Mouse (Mus musculus): ENCODE data around the gene Plscr1.
A peak's percentile ranks its signal among the peaks of the same experiment; 100 is the strongest.

Gene Plscr1

DNA sequence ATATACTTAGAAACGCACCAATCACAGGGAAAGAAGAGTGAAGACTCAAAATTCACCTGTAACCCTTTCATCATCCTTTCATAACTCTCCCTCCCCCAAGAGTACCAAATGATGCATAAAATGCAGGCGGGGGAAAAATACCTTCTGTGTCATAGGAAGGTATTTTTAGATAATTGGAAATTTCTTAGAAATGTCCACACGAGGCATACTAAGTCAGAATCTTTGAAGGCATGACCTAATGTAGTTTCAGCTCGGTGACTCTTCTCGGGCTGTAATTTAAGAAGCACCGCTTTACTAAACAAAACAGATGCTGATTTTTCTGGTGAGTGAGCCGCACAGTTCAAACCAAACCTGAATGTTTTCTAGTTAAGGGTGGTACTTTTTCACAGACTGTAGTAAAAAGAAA lies at the start of gene Plscr1:
TSS of gene Plscr1 (plus strand) at position 304 of the 406 bp plus-strand sequence.
- DNase-seq: no peak

DNA sequence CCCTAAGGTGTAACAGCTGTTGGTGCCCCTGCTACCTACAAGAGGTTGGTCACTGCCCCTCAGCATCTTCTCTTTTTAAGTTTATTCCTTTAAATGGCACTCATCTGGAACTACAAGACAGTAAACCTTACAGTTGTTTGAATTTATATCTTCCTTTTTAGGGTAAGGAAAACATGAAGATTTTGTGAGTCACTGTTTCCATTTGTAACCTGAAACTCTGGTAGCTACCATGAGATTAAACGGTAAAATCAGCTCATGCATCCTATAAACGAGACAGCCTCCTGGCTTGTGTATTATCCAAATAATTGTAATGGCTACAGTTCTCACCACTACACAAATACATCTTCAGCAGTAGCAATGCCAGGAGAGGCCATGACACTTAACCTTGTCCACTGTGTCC lies 45.2 kb upstream of the Plscr1 start:
- DNase-seq: no peak

DNA sequence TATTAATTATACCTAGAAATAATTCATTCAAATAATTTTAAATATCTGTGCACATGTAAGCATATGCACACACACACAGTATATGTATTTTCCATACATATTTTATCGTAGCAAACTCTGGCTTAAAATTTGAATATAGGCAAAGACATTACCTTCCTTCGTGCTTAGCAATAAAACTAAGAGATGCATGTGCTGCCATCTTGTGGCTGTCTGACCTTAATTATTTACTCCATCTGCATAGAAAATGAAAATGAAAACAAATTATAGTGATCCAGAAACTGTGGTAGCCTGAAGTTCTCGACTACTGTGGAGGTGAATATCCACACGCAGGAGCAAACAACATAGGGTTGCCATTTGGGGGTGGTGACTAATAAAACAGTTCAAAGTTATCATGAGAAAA lies 42.2 kb upstream of the Plscr1 start:
- DNase-seq: peak; percentile 30

DNA sequence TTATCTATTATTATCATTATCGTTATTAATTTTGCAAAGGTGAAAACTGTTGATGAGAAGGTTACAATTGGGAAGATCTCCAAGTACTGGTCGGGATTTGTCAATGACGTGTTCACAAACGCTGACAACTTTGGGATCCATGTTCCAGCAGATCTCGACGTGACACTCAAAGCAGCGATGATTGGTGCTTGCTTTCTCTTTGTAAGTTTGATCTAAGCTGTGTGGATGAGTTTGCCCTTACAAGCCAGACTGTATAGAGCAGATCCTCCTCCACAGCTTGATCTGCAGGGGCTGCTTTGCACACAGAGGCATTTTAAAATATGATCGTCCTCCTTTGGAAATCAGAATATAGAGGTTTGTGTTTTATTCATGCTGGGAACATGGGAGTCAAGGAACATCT lies 41.8 kb upstream of the Plscr1 start:
- DNase-seq: no peak

DNA sequence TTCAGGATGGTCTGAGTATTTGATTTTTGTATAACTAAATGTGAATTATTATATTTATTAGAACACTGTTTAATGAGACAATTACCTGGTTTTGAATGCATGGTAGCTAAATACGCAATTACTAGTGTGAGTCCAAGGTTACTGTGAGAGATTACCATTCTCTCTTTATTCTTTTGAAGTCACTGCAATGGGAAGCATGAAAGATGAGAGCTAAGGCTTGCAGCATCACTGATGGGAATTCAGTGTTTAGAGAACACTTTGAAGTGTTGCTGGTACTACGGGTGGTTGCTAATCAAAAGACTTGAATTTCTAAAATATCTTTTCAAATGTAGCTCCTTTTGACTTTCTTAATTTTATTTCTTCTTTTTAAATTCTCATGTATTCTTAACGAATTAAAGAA lies 39.7 kb upstream of the Plscr1 start:
- DNase-seq: no peak

DNA sequence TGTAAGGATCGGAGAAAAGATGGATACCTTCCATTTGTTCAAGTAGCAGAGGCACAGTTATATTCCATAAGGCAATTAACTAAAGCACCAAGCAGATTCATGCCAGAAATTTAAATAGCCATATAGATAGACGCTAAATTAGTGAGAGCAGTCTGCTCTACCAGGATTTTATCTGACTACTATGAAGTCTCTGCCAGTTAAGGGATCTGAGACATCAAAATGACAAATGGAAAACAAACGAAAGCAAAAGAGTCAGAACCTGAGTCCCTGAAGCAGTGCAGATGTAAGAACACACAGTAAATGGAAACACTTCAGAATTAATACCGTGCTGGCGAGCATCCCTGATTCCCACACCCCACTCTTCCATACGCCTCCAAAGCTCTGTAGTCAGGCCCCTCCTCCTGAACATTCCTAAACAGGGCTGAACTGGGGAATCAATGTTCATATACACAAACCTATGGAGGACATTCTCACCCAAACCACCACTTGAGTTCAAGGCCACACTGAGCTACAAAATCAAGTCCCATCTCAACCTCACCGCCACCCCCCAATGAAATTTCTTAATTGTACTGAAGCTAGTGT lies 39.1 kb upstream of the Plscr1 start:
- no peak for DNase-seq

DNA sequence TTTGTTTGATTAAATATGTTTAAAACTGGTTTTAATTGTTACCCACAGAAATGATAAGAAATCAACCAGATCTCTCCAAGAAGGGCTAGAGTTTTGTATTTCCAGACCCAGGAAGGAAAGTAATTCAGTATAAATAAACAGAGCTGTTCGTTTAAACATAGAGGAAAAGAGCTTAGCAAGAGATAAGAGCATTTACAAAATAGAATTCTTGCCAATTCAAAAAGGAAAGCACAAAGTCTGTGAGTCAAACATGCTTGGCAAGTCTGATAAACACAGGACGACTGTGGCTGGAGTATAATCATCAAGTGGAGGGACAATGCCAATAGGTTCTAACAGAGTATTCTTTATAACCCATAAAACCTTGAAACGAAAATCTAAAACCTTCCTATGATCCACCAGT lies 38.5 kb upstream of the Plscr1 start:
- no peak for DNase-seq

DNA sequence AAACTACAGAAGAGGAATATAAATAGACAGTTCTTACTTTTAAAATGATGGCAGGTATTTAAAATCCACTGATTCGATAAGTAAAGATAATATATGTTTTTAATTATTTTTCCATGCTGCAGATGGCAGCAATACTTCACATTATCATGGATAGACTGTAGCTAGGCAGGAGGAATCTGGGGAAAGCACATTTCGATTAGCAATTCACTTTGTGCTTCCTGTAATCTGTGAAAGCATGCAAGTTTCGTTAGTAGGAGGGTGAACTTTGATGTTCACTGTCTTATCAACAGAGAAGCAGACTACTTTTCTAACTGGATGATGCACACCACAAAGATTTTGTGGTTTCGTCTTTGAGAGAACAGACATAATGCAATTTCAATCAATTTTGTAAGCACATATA lies 32.1 kb upstream of the Plscr1 start:
- no peak for DNase-seq

DNA sequence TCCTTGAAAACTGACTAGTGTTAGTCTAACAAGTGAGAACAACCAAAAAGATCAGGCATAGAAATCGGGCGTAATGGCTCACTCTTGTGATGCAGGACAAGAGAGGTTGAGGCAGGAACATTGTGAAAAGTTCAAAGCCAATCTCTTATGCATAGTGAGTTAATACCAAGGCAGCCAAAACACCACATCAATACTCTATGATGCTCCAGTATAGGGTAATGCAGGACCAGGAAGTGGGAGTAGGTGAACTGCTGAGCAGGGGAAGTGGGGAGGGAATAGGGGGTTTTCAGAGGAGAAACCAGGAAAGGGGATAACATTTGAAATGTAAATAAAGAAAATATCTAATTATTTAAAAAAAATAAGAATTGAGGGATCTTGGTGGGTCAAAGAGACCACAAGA lies 31.7 kb upstream of the Plscr1 start:
- no peak for DNase-seq

DNA sequence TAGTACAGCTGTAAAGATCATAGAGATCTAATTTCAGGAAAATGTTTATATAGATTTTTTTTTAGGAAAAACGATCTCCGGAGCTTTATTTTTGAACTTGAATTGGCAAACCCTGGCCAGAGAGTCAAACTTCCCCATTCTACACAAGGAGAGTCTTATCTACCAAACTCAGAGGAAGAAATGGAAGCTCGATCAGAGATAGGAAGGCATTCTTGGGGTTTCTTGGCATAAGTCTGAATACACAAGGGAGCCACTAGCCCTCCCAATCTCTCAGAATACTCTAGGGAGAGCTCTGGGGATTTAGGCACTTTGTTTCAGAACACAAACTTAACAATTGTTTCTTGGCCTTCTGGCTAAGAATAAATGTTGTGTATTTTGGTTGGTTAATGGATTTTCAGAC lies 29.4 kb upstream of the Plscr1 start:
- DNase-seq: no peak

DNA sequence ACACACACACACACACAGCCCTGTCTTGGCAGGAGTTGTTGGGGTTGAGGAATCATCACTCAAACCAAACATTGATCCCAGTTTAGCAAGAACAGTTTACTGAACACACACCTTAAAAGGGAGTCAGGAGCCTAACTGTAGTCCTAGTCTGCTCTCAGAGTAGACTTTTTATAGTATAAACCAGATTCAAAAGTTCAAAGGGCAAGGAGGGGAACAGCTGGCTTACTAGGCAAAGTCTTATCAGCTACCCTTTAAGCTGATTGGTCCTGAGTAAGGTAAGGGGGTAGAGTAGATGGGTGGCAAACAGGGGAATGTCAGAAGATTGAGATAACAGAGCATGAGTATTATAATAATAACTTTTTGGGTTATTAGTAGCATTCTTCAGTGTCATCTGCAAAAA lies 28.1 kb upstream of the Plscr1 start:
- DNase-seq: no peak

DNA sequence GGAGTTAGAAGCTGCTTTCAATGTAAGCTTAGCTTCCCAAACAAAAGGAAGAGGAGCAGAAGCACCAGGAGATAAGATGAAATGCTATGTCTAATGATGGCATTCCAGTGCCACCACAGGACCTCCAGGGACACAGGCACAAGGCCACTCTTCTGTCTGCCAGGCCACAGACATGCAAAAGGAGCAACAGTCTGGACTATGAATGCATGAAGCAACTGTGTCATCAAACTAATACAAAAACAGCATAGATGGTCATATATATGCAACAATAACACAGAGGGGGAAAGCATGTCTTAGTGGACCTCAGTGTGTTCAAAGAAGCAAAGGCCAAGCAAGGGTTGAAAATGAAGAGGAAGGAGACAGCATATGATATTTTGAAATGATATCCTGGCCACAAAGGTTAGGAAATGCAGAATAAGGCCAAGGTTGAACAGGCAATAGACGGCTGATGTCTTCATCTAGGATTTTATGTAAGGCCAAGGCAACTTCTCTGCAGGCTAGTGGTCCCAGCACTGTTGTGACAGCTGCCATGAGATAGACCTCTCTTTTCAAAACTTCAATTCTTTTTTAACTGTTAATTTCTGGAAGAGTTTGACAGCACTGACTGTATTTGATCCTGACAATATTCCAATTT lies 24.8 kb upstream of the Plscr1 start:
- DNase-seq: no peak

DNA sequence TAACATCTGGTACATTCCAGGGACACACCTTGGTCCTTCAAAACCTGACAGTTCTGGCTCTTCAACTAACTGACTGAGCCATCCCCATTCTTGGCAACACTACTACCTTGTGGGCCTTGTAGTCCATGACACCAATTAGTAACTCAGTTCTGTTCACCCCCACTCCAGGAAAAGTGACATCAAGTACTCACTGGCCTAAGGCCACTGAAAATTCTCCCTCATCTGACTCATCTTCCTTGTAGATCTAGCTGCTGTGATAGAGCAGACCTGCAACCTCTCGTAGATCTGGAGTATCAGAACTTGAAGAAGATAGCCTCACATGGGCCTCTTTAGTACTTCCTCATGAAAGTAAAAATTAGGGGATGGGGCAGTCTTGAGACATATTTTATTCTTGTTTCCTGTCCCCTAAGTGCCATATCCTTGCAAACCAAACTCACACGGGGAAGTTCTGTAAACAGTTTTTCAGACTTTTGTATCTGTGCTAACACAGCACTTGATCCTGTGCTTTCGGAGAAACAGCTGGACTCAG lies 23.4 kb upstream of the Plscr1 start:
- no peak for DNase-seq

DNA sequence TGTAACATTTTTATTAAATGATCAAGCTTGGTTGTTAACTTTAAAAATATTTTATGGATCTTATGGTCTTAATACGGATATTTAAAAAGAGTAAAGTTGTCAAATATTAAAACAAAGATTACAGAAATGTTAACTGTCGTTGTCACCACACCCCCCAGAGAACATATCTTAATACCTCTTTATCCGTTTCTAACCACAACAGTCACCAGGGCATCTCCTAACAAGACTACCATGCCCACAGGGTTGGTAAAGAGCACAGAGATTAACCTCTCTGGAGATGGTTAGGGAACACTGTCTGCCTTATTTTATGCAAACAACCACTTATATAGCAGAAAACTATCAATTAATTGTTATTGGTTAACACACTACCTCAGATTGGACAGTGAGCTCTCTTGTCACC lies 22.8 kb upstream of the Plscr1 start:
- DNase-seq: no peak

DNA sequence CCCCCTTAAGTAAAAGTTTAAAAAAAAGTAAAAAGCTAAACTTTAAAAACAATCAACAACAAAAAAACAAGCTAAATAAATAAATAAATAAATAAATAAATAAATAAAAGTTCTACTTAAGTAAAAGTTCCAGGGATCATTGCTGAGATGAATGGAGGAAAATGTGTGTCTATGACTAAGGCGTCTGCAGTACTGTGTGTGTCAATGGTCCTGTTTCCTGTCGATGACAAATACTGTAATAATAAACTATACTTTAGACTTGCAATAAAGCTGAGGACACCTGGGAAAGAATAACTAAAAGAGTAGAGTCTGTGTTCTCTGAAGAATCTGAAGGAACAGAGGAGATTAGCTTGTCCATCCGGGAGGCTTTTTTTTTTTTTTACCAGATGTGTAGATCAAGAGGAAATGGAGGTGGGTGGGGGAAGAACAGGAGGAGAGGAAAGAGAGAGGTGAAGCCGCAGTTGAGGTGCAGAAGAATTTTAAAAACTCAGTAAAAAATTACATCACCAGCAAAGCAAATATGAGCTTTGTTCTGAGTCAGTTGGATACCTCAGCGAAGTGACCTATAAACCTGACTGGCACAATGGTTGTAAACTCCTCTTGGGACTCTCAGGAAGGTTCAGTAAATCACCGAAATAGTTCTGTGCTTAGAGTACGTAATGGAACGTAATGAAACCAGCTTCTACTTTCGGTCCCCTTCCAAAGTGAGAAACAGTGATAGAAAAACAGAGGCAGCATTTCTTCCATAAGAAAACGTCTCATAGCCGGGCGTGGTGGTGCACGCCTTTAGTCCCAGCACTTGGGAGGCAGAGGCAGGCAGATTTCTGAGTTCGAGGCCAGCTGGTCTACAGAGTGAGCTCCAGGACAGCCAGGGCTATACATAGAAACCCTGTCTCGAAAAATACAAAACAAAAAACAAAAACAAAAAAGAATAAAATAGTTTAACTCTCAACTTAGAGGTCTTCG lies 20.4 kb upstream of the Plscr1 start:
- no peak for DNase-seq

DNA sequence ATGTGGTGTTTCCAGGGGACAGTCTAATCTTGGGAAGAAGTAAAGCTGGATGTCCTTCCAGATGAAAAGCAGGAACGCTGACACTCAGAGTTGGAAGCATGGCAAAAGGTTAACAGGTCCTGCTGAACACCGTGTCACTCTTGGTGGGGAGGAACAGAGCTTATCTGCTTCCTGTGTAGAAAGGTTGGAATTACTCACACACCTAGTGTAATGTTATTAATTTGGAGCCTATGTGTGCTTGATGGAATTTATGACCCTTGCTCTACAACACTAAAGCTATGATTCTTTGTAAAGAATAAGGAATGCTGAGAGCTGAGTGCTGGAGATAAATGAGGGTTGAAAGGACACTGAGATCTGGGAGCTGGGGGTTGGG lies 19.7 kb upstream of the Plscr1 start:
- DNase-seq: no peak

DNA sequence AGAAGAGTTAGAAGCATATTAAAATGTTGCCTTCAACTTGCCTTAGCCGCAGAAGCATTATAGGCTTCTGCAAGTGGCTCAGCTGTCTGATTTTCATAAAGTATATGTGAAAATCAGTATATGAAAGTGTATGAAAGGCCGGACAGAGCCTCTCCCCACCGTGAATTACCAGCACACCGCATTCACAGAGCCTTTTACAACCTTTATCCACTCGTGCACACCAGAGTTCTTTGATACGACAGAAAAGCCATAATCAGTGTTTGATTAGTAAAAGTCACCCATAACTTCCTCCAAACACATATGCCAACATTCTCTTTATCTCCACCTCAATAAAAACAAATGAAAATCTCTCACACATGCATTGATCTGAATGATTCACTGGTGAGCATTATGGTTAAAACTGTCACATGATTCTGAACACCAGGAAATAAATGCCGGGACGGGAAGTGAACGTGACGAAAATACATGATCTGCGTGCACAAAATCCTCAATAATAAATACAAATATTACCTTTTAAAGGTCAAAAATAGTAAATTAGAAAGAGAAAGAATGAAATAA lies 14.6 kb upstream of the Plscr1 start:
- no peak for DNase-seq

DNA sequence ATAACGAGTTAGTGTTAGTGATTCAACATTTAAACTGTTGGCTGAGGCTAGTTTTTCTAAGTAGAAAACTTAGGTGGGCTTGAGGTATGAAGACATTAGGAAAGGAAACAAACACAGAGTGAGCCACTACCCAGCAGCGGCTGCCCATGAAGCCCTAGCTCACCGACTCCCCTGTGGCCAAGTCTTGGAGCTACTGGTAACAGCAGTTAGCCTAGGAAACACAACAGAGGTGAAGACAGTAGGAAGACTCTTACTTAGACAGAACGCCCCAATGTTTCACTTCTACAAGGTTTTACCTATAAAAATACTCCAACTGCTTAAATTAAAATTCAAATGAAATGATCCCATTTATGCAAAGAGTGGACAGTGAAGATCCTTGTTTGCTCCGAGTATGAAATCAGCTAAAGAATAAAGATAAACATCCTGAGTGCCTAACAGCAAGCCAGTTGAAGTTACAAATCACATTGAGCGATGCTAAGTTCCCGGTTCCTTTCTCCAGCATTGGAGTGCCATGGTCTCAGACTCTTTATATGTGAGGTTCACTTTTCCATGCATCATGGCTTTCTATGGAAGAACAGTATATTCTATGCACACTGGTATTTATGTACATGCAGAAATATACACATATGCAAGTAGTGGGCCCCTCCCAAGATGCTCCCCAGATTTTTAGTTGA lies 640 bp upstream of the Plscr1 start:
- no peak for DNase-seq

DNA sequence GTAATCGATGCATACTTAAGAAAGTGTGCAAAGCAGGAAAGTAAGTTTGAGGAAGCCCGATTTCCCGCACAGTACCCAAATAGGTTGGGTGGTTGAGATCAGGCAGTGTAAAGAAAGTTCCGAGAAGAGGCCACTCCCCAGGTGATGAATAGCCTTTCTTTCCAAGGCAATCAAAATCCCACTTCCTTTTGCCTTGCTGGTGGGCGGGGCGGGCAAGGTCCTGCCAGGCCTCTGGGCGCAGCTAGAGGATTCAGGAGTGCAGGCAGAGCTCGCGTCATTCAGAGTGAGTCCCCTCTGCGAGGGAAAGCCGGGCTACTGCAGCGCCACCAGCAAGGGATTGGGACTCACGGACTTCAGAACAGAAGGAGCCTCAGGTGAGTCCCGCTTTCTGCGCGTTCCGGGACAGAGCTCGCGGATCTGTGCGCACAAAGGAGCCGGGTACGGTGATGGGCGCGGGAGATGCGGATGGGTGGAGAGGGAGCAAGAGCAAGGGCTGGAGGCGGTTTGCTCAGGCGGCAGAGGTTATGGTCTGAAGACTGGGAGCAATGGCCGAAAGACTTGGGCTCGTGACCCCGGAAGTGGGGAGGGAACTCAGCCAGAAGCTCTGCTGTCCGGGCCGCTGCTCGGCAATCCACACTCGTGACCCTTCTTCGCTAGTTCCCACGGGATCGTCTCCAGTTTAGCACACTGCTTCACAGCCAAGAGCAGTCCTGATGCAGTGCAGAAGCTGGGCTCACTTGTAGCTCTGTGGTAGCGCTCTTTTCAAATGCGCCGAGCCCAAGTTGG lies 630 bp downstream of the Plscr1 start:
- peak; percentile 88 for DNase-seq

DNA sequence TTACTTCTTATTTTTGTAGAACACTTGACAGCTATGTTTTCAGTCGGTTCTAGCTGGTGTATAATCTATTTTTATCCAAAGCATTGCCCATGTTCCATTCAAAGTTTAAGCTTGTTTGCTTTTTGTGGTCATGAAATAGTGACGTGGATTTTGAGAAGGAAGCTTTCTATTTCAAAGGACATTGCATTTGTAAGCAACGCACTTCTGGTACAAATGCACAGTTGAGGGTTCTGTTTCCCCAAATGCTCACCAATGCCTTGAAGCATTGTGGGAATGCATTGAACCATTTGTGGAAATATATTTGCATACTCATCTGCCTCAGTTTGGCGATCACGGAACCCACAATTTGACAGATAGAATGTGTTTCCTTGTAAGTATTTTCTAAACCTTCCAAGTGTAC lies 3.2 kb downstream of the Plscr1 start:
- DNase-seq: no peak

DNA sequence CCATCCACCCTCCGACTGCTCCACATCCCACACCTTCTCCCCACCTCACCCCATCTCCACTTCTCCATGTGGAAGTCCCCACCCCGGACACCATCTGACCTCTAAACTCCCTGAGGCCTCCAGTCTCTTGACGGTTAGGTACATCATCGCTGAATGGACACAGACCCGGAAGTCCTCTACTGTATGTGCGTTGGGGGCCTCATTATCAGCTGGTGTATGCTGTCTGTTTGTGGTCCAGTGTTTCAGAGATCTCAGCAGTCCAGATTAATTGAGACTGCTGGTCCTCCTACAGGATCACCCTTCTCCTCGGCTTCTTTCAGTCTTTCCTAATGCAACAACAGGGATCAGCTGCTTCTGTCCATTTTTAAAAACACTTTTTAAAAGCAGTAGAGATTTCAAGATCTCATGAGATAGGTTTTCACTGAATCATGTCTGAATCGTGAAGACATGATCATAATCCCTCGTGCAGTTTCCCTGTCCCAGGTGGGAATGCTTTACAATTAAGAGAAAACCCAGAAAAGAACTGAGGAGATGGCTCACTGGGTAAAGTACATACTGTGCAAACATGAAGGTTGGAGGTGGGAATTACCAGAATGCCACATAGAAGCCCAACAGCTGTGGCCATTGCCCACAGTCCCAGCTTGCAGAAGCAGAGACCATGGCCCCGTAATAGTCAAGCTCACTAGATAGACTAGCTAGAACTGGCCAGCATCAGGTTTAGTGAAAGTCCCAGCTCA lies 4.2 kb downstream of the Plscr1 start:
- no peak for DNase-seq

Data from kidney, adult 18-20 months (tissue).